Mouse (Mus musculus) E14TG2a.4 (cell line): ENCODE measurements around the gene Adcy5.

Experiments
- CTCF ChIP-seq: conservative IDR thresholded peaks from 2 replicates; pipeline ENCODE4 v1.5.1; 2014; ENCODE audit warnings: low read length
- NANOG ChIP-seq: IDR thresholded peaks from 2 replicates; pipeline ENCODE4 v1.6.1; 2014; ENCODE audit warnings: borderline replicate concordance, low read length, mixed read lengths

DNA sequence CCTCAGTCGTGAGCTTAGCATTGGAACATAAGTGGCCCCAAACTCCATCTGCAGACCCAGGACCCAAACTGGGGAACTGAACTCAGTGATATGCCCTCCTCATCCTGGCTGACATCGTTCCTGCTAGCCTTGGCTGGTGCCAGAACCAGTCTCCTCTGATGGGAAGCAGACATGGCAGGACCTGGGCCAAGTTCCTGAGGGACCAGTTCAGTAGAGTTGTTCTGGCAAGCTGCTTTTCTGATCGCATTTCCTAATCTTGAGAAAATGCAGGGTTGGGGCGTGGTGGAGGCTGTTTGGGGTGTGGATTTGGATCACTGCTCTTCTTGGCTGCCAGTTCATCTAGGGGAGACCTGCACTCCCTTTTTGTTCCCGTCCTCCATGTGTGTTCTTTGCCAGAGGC is 143.1 kb downstream of the Adcy5 start:
- TF ChIP-seq CTCF (no peak), NANOG (no peak)
